Mouse (Mus musculus): ENCODE data around the gene Hoxc12. TPM values are rescaled to one million over a fixed set of nuclear protein-coding genes. Genes with fewer than 3 reads are reported as not detected.

Hoxc12 gene
- polyA plus RNA-seq, 1 experiment from 2014 or later: not detected

GRCm38 (mm10) chr15:102943468-102943813, 6.9 kb downstream of the Hoxc12 start:
- H3K4me2 ChIP-seq (ENCODE audit: low read length): peak overlapping the region; percentile 53
- DNase-seq (ENCODE audit: low spot score): no peak
- H3K4me3 ChIP-seq (replicated peaks; ENCODE audit: low read depth, low read length): 0 out of 2 replicates have a peak overlapping the region, but pooled peaks have one; percentile 31
- H3K27me3 ChIP-seq (ENCODE audit: insufficient read depth, low read length): peaks cover 89% of the 10 kb centered on the region
- WGBS: 19% methylated on average over 5 of the region's 5 CpGs
- no peaks in the 10 kb centered on the region for H3K36me3 ChIP-seq (ENCODE audit: insufficient read depth, low read length)
- no peak overlapping the region for H3K9ac ChIP-seq (ENCODE audit: low read depth, low read length)
- no peak for TF ChIP-seq CTCF (IDR thresholded peaks at IDR 0.05; ENCODE audit: low read depth)
- 0 out of 2 replicates have a peak, but pooled peaks have one; percentile 26 for ATAC-seq (replicated peaks; ENCODE audit: low FRiP score, low read depth)
- 0 out of 2 replicates have a peak, but pooled peaks cover 9% of the 10 kb centered on the region for H3K4me1 ChIP-seq (replicated peaks; ENCODE audit: insufficient read depth, low read length)
- H3K9me3 ChIP-seq (replicated peaks; ENCODE audit: low read length): no peaks in the 10 kb centered on the region
- H3K27ac ChIP-seq: no peak overlapping the region

GRCm38 (mm10) chr15:102945185-102946077, 8.9 kb downstream of the Hoxc12 start:
- 18% methylated on average over 22 of the region's 22 CpGs for WGBS
- H3K9ac ChIP-seq (ENCODE audit: low read depth, low read length): no peak overlapping the region
- TF ChIP-seq CTCF (IDR thresholded peaks at IDR 0.05; ENCODE audit: low read depth): no peak
- H3K4me1 ChIP-seq (replicated peaks; ENCODE audit: insufficient read depth, low read length): 0 out of 2 replicates have a peak, but pooled peaks cover 4% of the 10 kb centered on the region
- peaks cover 81% of the 10 kb centered on the region for H3K27me3 ChIP-seq (ENCODE audit: insufficient read depth, low read length)
- DNase-seq (ENCODE audit: low spot score) (no peak), ATAC-seq (replicated peaks; ENCODE audit: low FRiP score, low read depth) (no peak)
- H3K9me3 ChIP-seq (replicated peaks; ENCODE audit: low read length): no peaks in the 10 kb centered on the region
- H3K4me3 ChIP-seq (replicated peaks; ENCODE audit: low read depth, low read length): no peak overlapping the region
- H3K4me2 ChIP-seq (ENCODE audit: low read length): no peak overlapping the region
- no peaks in the 10 kb centered on the region for H3K36me3 ChIP-seq (ENCODE audit: insufficient read depth, low read length)
- H3K27ac ChIP-seq: no peak overlapping the region

GRCm38 (mm10) chr15:102947276-102947675, 10.7 kb downstream of the Hoxc12 start:
- Histone ChIP-seq H3K4me2 (ENCODE audit: low read length) (no peak overlapping the region), H3K4me1 (replicated peaks; ENCODE audit: insufficient read depth, low read length) (0 out of 2 replicates have a peak, but pooled peaks cover 4% of the 10 kb centered on the region), H3K9ac (ENCODE audit: low read depth, low read length) (no peak overlapping the region), H3K36me3 (ENCODE audit: insufficient read depth, low read length) (no peaks in the 10 kb centered on the region), H3K4me3 (replicated peaks; ENCODE audit: low read depth, low read length) (no peak overlapping the region), H3K9me3 (replicated peaks; ENCODE audit: low read length) (no peaks in the 10 kb centered on the region), H3K27me3 (ENCODE audit: insufficient read depth, low read length) (peaks cover 81% of the 10 kb centered on the region), H3K27ac (no peak overlapping the region)
- no peak for TF ChIP-seq CTCF (IDR thresholded peaks at IDR 0.05; ENCODE audit: low read depth)
- DNase-seq (ENCODE audit: low spot score) (no peak), ATAC-seq (replicated peaks; ENCODE audit: low FRiP score, low read depth) (no peak)
- WGBS: 8% methylated on average over 9 of the region's 9 CpGs

- Histone ChIP-seq H3K27ac (no peak overlapping the region), H3K4me2 (ENCODE audit: low read length) (no peak overlapping the region), H3K36me3 (ENCODE audit: insufficient read depth, low read length) (no peaks in the 10 kb centered on the region), H3K9ac (ENCODE audit: low read depth, low read length) (no peak overlapping the region), H3K4me1 (replicated peaks; ENCODE audit: insufficient read depth, low read length) (no peaks in the 10 kb centered on the region), H3K27me3 (ENCODE audit: insufficient read depth, low read length) (peaks cover 80% of the 10 kb centered on the region), H3K4me3 (replicated peaks; ENCODE audit: low read depth, low read length) (no peak overlapping the region), H3K9me3 (replicated peaks; ENCODE audit: low read length) (no peaks in the 10 kb centered on the region)
- 38% methylated on average over 2 of the region's 2 CpGs for WGBS
- no peak for TF ChIP-seq CTCF (IDR thresholded peaks at IDR 0.05; ENCODE audit: low read depth)
- no peak for ATAC-seq (replicated peaks; ENCODE audit: low FRiP score, low read depth)
- DNase-seq (ENCODE audit: low spot score): no peak
Observed at GRCm38 (mm10) chr15:102948842-102949241, 12.3 kb downstream of the Hoxc12 start.

GRCm38 (mm10) chr15:102949696-102950095, 13.1 kb downstream of the Hoxc12 start:
- 10% methylated on average over 20 of the region's 20 CpGs for WGBS
- TF ChIP-seq CTCF (IDR thresholded peaks at IDR 0.05; ENCODE audit: low read depth): no peak
- no peak overlapping the region for H3K4me2 ChIP-seq (ENCODE audit: low read length)
- H3K9me3 ChIP-seq (replicated peaks; ENCODE audit: low read length): no peaks in the 10 kb centered on the region
- ATAC-seq (replicated peaks; ENCODE audit: low FRiP score, low read depth) (no peak), DNase-seq (ENCODE audit: low spot score) (no peak)
- no peaks in the 10 kb centered on the region for H3K36me3 ChIP-seq (ENCODE audit: insufficient read depth, low read length)
- no peak overlapping the region for H3K27ac ChIP-seq
- H3K4me3 ChIP-seq (replicated peaks; ENCODE audit: low read depth, low read length): no peak overlapping the region
- no peak overlapping the region for H3K9ac ChIP-seq (ENCODE audit: low read depth, low read length)
- H3K27me3 ChIP-seq (ENCODE audit: insufficient read depth, low read length): peaks cover 71% of the 10 kb centered on the region
- peaks cover 6% of the 10 kb centered on the region; the same call in 1 of the 2 replicates for H3K4me1 ChIP-seq (replicated peaks; ENCODE audit: insufficient read depth, low read length)

GRCm38 (mm10) chr15:102950877-102951276, 14.3 kb downstream of the Hoxc12 start:
- no peak for DNase-seq (ENCODE audit: low spot score)
- H3K27ac ChIP-seq: no peak overlapping the region
- H3K27me3 ChIP-seq (ENCODE audit: insufficient read depth, low read length): peaks cover 60% of the 10 kb centered on the region
- H3K4me1 ChIP-seq (replicated peaks; ENCODE audit: insufficient read depth, low read length): peaks cover 6% of the 10 kb centered on the region; the same call in 1 of the 2 replicates
- no peak for TF ChIP-seq CTCF (IDR thresholded peaks at IDR 0.05; ENCODE audit: low read depth)
- 33% methylated on average over 2 of the region's 2 CpGs for WGBS
- H3K4me3 ChIP-seq (replicated peaks; ENCODE audit: low read depth, low read length): no peak overlapping the region
- no peak overlapping the region for H3K4me2 ChIP-seq (ENCODE audit: low read length)
- ATAC-seq (replicated peaks; ENCODE audit: low FRiP score, low read depth): no peak
- H3K9ac ChIP-seq (ENCODE audit: low read depth, low read length): no peak overlapping the region
- no peaks in the 10 kb centered on the region for H3K36me3 ChIP-seq (ENCODE audit: insufficient read depth, low read length)
- H3K9me3 ChIP-seq (replicated peaks; ENCODE audit: low read length): no peaks in the 10 kb centered on the region
